Mouse (Mus musculus): ENCODE data around the gene Dmrt1. TPM values are rescaled to one million over a fixed set of nuclear protein-coding genes. Genes with fewer than 3 reads are reported as not detected.
A peak's percentile ranks its signal among the peaks of the same experiment; 100 is the strongest.
"Not testable (repeated sequence)": the region's sequence is repeated elsewhere in the genome, so short reads cannot be mapped to it uniquely, and the experiment has no call there.

The Dmrt1 gene
- total and polyA plus RNA-seq, 3 experiments = 0.30 to 0.50 TPM; not detected in 1

GRCm38 (mm10) chr19:25461553-25462320 is 43.7 kb upstream of the Dmrt1 start:
- Histone ChIP-seq H3K9me3 (replicated peaks; ENCODE audit: low read length) (peaks cover 4% of the 10 kb centered on the region), H3K4me2 (ENCODE audit: insufficient read depth, low read depth, poor library complexity, severe bottlenecking) (no peak overlapping the region), H3K36me3 (replicated peaks in 1 of 2; ENCODE audit: control insufficient read depth in 1 of 2, insufficient read depth in 1 of 2, low read length in 1 of 2) (no peaks in the 10 kb centered on the region), H3K4me1 (ENCODE audit: control insufficient read depth in 1 of 2, insufficient read depth in 2 of 2) (no peaks in the 10 kb centered on the region), H3K27me3 (replicated peaks) (no peaks in the 10 kb centered on the region), H3K9ac (ENCODE audit: insufficient read depth, low read depth) (no peak overlapping the region), H3K4me3 (replicated peaks in 1 of 3; ENCODE audit: low read depth in 2 of 3, low read length in 2 of 3, poor library complexity in 1 of 3) (no peak overlapping the region), H3K79me2 (replicated peaks; ENCODE audit: control insufficient read depth, extremely low read depth, insufficient read depth, poor library complexity, severe bottlenecking) (no peaks in the 10 kb centered on the region), H3K27ac (ENCODE audit: insufficient read depth, low read depth) (no peak overlapping the region)
- dilution Hi-C loops (cut with MboI; ENCODE audit: extremely low pct_ligation_motif_present, extremely low pct_unique_long_range_greater_than_20kb, low sequenced_read_pairs) (no loop called here), in situ Hi-C loops (cut with MboI; ENCODE audit: low pct_ligation_motif_present, low pct_unique_long_range_greater_than_20kb, low sequenced_read_pairs) (loop anchor here (25.0 kb wide), 1 partner anchor 176 kb away; no protein-coding TSS in a partner anchor)
- no peak for DNase-seq (ENCODE audit: extremely low read depth)
- TF ChIP-seq RAD21 (IDR thresholded peaks at IDR 0.05; ENCODE audit: low read depth, low read length) (no peak), MAZ (IDR thresholded peaks at IDR 0.05; ENCODE audit: low read depth, low read length) (no peak), CHD2 (IDR thresholded peaks at IDR 0.05; ENCODE audit: low read length) (no peak), GABPA (IDR thresholded peaks at IDR 0.05; ENCODE audit: insufficient replicate concordance, low read depth, low read length) (no peak), MAFK (IDR thresholded peaks at IDR 0.05; ENCODE audit: insufficient replicate concordance, low read length) (no peak), NELFE (IDR thresholded peaks at IDR 0.05; ENCODE audit: low read depth, low read length) (no peak), ZKSCAN1 (IDR thresholded peaks at IDR 0.05; ENCODE audit: borderline replicate concordance, low read depth, low read length) (no peak), ETS1 (conservative IDR thresholded peaks at IDR 0.05; ENCODE audit: low read depth, low read length) (no peak), CTCF (conservative IDR thresholded peaks at IDR 0.05 in 1 of 2, IDR thresholded peaks at IDR 0.05 in 1 of 2; ENCODE audit: low read depth in 2 of 2, low read length in 2 of 2) (no peak), POLR2AphosphoS2 (IDR thresholded peaks at IDR 0.05; ENCODE audit: low read depth, low read length) (no peak), ZC3H11A (IDR thresholded peaks at IDR 0.05; ENCODE audit: low read depth, low read length) (no peak), USF1 (IDR thresholded peaks at IDR 0.05; ENCODE audit: low read depth, low read length) (no peak), PAX5 (IDR thresholded peaks at IDR 0.05; ENCODE audit: low read length) (no peak), IRF4 (IDR thresholded peaks at IDR 0.05; ENCODE audit: low read depth, low read length) (no peak), SMC3 (IDR thresholded peaks at IDR 0.05; ENCODE audit: low read depth, low read length) (no peak), TBP (conservative IDR thresholded peaks at IDR 0.05; ENCODE audit: low read depth, low read length) (no peak), MEF2A (IDR thresholded peaks at IDR 0.05; ENCODE audit: borderline replicate concordance, low read depth, low read length) (no peak)

- H3K27me3 ChIP-seq (replicated peaks); H3K4me2 ChIP-seq (ENCODE audit: insufficient read depth, low read depth, poor library complexity, severe bottlenecking); H3K4me1 ChIP-seq (ENCODE audit: control insufficient read depth in 1 of 2, insufficient read depth in 2 of 2); H3K9ac ChIP-seq (ENCODE audit: insufficient read depth, low read depth); H3K9me3 ChIP-seq (replicated peaks; ENCODE audit: low read length); H3K27ac ChIP-seq (ENCODE audit: insufficient read depth, low read depth); H3K79me2 ChIP-seq (replicated peaks; ENCODE audit: control insufficient read depth, extremely low read depth, insufficient read depth, poor library complexity, severe bottlenecking); H3K4me3 ChIP-seq (replicated peaks in 1 of 3; ENCODE audit: low read depth in 2 of 3, low read length in 2 of 3, poor library complexity in 1 of 3); in situ Hi-C loops (cut with MboI; ENCODE audit: low pct_ligation_motif_present, low pct_unique_long_range_greater_than_20kb, low sequenced_read_pairs); H3K36me3 ChIP-seq (replicated peaks in 1 of 2; ENCODE audit: control insufficient read depth in 1 of 2, insufficient read depth in 1 of 2, low read length in 1 of 2); dilution Hi-C loops (cut with MboI; ENCODE audit: extremely low pct_ligation_motif_present, extremely low pct_unique_long_range_greater_than_20kb, low sequenced_read_pairs): not testable (repeated sequence)
- DNase-seq (ENCODE audit: extremely low read depth) = peak; percentile 9
- TF ChIP-seq SMC3 (IDR thresholded peaks at IDR 0.05; ENCODE audit: low read depth, low read length) (peak; percentile 42), CTCF (conservative IDR thresholded peaks at IDR 0.05 in 1 of 2, IDR thresholded peaks at IDR 0.05 in 1 of 2; ENCODE audit: low read depth in 2 of 2, low read length in 2 of 2) (peak; percentile 59 to 67), RAD21 (IDR thresholded peaks at IDR 0.05; ENCODE audit: low read depth, low read length) (peak; percentile 44)
These were observed 29.6 kb upstream of the Dmrt1 start for GRCm38 (mm10) chr19:25475806-25476205.
